Mouse (Mus musculus): Measurements from ENCODE around the gene Ltbp3. TPM values are rescaled to one million over a fixed set of nuclear protein-coding genes. Genes with fewer than 3 reads are reported as not detected.

Gene Ltbp3
- polyA plus RNA-seq (2016; fragmentation: Nextera tagmentation; extraction: Ambion mirVana): 24.3 and 27.7 TPM in 2 replicates

GRCm38 (mm10) chr19:5740320-5741317 lies at the start of gene Ltbp3:
Ltbp3 (plus strand) TSS chr19:5740904.
- Histone ChIP-seq H3K27me3 (replicated peaks) (peaks cover 52% of the 10 kb centered on the region), H3K4me1 (replicated peaks) (peaks cover 32% of the 10 kb centered on the region)

DNA sequence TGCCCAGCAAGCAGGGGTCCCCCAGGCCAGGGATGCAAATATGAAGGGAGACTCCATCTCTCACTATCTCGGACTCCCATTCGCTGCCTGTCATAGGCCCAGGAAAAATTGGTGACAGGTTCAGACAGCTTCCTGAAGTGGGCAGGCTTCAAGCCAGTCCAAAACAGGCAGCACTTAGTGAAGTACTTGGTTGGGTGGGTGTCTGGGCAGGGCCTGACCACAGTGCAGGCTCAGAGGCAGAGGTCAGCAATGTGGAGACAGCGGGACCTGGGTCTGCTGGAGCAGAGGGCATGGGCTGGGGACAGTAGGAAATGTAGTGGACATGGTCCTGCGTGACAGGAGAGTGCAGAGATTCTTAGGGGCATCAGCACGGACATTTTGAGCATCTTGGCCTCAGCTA lies 49.1 kb upstream of the Ltbp3 start:
- Histone ChIP-seq H3K9ac (peak overlapping the region; percentile 98), H3K36me3 (peaks cover 60% of the 10 kb centered on the region), H3K4me2 (peak overlapping the region; percentile 99), H3K4me1 (replicated peaks) (peaks cover 64% of the 10 kb centered on the region), H3K27me3 (replicated peaks) (no peaks in the 10 kb centered on the region; the same call in 1 of the 2 replicates), H3K9me3 (replicated peaks) (no peaks in the 10 kb centered on the region), H3K4me3 (peak overlapping the region; percentile 84), H3K27ac (ENCODE audit: poor library complexity, severe bottlenecking) (peak overlapping the region; percentile 87)
- 57% methylated on average over 5 of the region's 5 CpGs for WGBS
- no peak for ATAC-seq (ENCODE audit: insufficient number of reproducible peaks, low FRiP score)

More at GRCm38 (mm10) chr19:5740320-5741317, at the start of gene Ltbp3:
- 28% methylated on average over 9 of the region's 14 CpGs for WGBS
- Histone ChIP-seq H3K27ac (ENCODE audit: poor library complexity, severe bottlenecking) (peak within 1 kb of the TSS; percentile 91), H3K4me3 (peak within 1 kb of the TSS; percentile 80), H3K9ac (peak within 1 kb of the TSS; percentile 95), H3K4me2 (peak within 1 kb of the TSS; percentile 95), H3K36me3 (no peaks in the 10 kb centered on the region), H3K9me3 (replicated peaks) (no peaks in the 10 kb centered on the region)
- ATAC-seq (ENCODE audit: insufficient number of reproducible peaks, low FRiP score): peak; percentile 36; the same call in 1 of the 2 replicates

- Histone ChIP-seq H3K27ac (ENCODE audit: poor library complexity, severe bottlenecking) (peak overlapping the region; percentile 87), H3K4me3 (peak overlapping the region; percentile 84), H3K27me3 (replicated peaks) (no peaks in the 10 kb centered on the region; the same call in 1 of the 2 replicates), H3K4me1 (replicated peaks) (peaks cover 60% of the 10 kb centered on the region), H3K4me2 (peak overlapping the region; percentile 99), H3K9me3 (replicated peaks) (no peaks in the 10 kb centered on the region), H3K9ac (peak overlapping the region; percentile 98), H3K36me3 (peaks cover 64% of the 10 kb centered on the region)
- ATAC-seq (ENCODE audit: insufficient number of reproducible peaks, low FRiP score): peak; percentile 37; the same call in 1 of the 2 replicates
- 63% methylated on average over 10 of the region's 10 CpGs for WGBS
These were observed 48.4 kb upstream of the Ltbp3 start for GRCm38 (mm10) chr19:5692086-5692912.

DNA sequence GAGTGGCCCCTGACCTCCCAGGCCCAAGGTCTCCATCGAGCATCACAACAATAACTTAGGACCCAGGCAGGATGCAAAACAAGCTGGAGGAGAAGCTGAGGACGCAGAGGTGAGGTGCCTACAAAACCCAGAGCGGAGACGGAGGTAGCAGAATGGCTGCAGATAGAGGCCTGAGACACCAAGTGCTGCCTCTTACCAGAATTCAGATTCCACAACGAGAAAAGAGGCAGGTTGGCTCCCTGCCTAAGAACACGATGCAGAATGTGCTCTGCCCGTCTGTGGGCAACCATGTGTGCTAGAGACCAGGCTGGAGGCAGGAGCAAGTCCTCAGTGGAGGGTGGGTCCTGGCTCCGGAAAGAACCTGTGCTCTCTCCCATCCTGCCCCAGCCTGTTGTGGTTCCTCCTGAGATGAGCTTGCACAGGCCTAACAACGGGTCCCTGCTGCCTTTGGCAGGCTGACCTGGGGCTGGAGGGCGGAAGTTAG lies 47.7 kb upstream of the Ltbp3 start:
- Histone ChIP-seq H3K4me3 (peak overlapping the region; percentile 84), H3K36me3 (peaks cover 70% of the 10 kb centered on the region), H3K9ac (peak overlapping the region; percentile 98), H3K9me3 (replicated peaks) (no peaks in the 10 kb centered on the region), H3K27ac (ENCODE audit: poor library complexity, severe bottlenecking) (peak overlapping the region; percentile 87), H3K27me3 (replicated peaks) (no peaks in the 10 kb centered on the region; the same call in 1 of the 2 replicates), H3K4me2 (peak overlapping the region; percentile 99), H3K4me1 (replicated peaks) (peaks cover 53% of the 10 kb centered on the region)
- ATAC-seq (ENCODE audit: insufficient number of reproducible peaks, low FRiP score): no peak
- 60% methylated on average over 10 of the region's 10 CpGs for WGBS

- Histone ChIP-seq H3K27me3 (replicated peaks) (no peaks in the 10 kb centered on the region; the same call in 1 of the 2 replicates), H3K9me3 (replicated peaks) (no peaks in the 10 kb centered on the region), H3K4me3 (peak overlapping the region; percentile 84; the same call in 1 of the 2 replicates), H3K4me2 (peak overlapping the region; percentile 99), H3K9ac (peak overlapping the region; percentile 98; the same call in 1 of the 2 replicates), H3K36me3 (peaks cover 79% of the 10 kb centered on the region), H3K4me1 (replicated peaks) (peaks cover 52% of the 10 kb centered on the region), H3K27ac (ENCODE audit: poor library complexity, severe bottlenecking) (no peak overlapping the region)
- WGBS: 81% methylated on average over 6 of the region's 6 CpGs
- ATAC-seq (ENCODE audit: insufficient number of reproducible peaks, low FRiP score): no peak
These were observed 46.9 kb upstream of the Ltbp3 start for GRCm38 (mm10) chr19:5693801-5694200.

DNA sequence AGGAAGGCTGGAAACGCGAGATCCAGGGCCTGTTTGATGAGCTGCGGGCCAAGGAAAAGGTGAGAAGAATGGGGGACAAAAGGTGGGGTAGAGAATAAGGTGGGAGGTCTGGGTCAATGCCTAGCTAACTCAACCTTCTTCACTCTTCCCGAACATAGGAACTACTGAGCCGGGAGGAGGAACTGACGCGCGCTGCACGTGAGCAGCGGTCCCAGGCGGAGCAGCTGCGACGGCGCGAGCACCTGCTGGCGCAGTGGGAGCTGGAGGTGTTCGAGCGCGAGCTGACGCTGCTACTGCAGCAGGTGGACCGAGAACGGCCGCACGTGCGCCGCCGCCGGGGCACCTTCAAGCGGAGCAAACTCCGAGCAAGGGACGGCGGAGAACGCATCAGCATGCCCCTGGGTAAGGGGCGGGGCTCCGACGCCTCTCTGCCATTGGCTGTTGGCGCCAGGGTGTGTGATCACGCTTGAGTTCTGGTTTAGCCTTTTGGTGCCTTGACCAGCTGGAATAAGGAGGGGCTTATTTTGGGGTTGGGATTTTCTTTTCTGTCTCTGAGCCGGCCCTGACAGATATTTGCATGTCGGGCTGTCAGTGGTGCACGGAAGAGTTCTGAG lies 44.7 kb upstream of the Ltbp3 start:
- peaks cover 41% of the 10 kb centered on the region for H3K4me1 ChIP-seq (replicated peaks)
- H3K36me3 ChIP-seq: peaks cover 96% of the 10 kb centered on the region
- peak overlapping the region; percentile 37; the same call in 1 of the 2 replicates for H3K9ac ChIP-seq
- 30% methylated on average over 41 of the region's 41 CpGs for WGBS
- no peaks in the 10 kb centered on the region for H3K9me3 ChIP-seq (replicated peaks)
- peak overlapping the region; percentile 46 for H3K4me2 ChIP-seq
- no peak for ATAC-seq (ENCODE audit: insufficient number of reproducible peaks, low FRiP score)
- H3K27ac ChIP-seq (ENCODE audit: poor library complexity, severe bottlenecking): no peak overlapping the region
- H3K27me3 ChIP-seq (replicated peaks): no peaks in the 10 kb centered on the region; the same call in 1 of the 2 replicates
- H3K4me3 ChIP-seq: peak overlapping the region; percentile 18

GRCm38 (mm10) chr19:5704163-5704800 lies 36.4 kb upstream of the Ltbp3 start, which contains the start of gene Kcnk7:
Kcnk7 (plus strand) TSS chr19:5704367.
- no peak within 1 kb of the TSS; the same call in 1 of the 2 replicates for H3K27ac ChIP-seq (ENCODE audit: poor library complexity, severe bottlenecking)
- WGBS: 66% methylated on average over 17 of the region's 17 CpGs
- H3K4me3 ChIP-seq: no peak within 1 kb of the TSS
- H3K9ac ChIP-seq: no peak within 1 kb of the TSS
- H3K36me3 ChIP-seq: peaks cover 78% of the 10 kb centered on the region
- H3K9me3 ChIP-seq (replicated peaks): no peaks in the 10 kb centered on the region
- H3K4me2 ChIP-seq: no peak within 1 kb of the TSS
- H3K27me3 ChIP-seq (replicated peaks): no peaks in the 10 kb centered on the region
- peak; percentile 37; the same call in 1 of the 2 replicates for ATAC-seq (ENCODE audit: insufficient number of reproducible peaks, low FRiP score)
- H3K4me1 ChIP-seq (replicated peaks): peaks cover 18% of the 10 kb centered on the region

- no peaks in the 10 kb centered on the region for H3K9me3 ChIP-seq (replicated peaks)
- no peak overlapping the region for H3K4me3 ChIP-seq
- no peaks in the 10 kb centered on the region for H3K27me3 ChIP-seq (replicated peaks)
- ATAC-seq (ENCODE audit: insufficient number of reproducible peaks, low FRiP score): peak; percentile 54; the same call in 1 of the 2 replicates
- peaks cover 18% of the 10 kb centered on the region for H3K4me1 ChIP-seq (replicated peaks)
- no peak overlapping the region for H3K4me2 ChIP-seq
- 45% methylated on average over 10 of the region's 10 CpGs for WGBS
- no peak overlapping the region; the same call in 1 of the 2 replicates for H3K27ac ChIP-seq (ENCODE audit: poor library complexity, severe bottlenecking)
- H3K9ac ChIP-seq: no peak overlapping the region
- peaks cover 77% of the 10 kb centered on the region for H3K36me3 ChIP-seq
These were observed 35.7 kb upstream of the Ltbp3 start for GRCm38 (mm10) chr19:5704801-5705571.

- Histone ChIP-seq H3K9ac (no peak overlapping the region), H3K27me3 (replicated peaks) (no peaks in the 10 kb centered on the region), H3K4me3 (no peak overlapping the region), H3K4me2 (no peak overlapping the region), H3K9me3 (replicated peaks) (no peaks in the 10 kb centered on the region), H3K36me3 (peaks cover 92% of the 10 kb centered on the region), H3K27ac (ENCODE audit: poor library complexity, severe bottlenecking) (no peak overlapping the region), H3K4me1 (replicated peaks) (peaks cover 35% of the 10 kb centered on the region)
- ATAC-seq (ENCODE audit: insufficient number of reproducible peaks, low FRiP score): no peak
- WGBS: 95% methylated on average over 6 of the region's 6 CpGs
These were observed 30.6 kb upstream of the Ltbp3 start for GRCm38 (mm10) chr19:5710068-5710467.

Data from heart, embryonic 12.5 days (tissue).